Mouse (Mus musculus): ENCODE measurements around the gene Ralb. TPM values are rescaled to one million over a fixed set of nuclear protein-coding genes. Genes with fewer than 3 reads are reported as not detected.
A peak's percentile ranks its signal among the peaks of the same experiment; 100 is the strongest.

Gene Ralb
- polyA plus RNA-seq, 1 experiment from 2014 or later = 151 TPM

- no peak for ATAC-seq
- Histone ChIP-seq H3K4me3 (ENCODE audit: low read depth, low read length) (no peak overlapping the region), H3K9ac (replicated peaks; ENCODE audit: low read depth) (no peak overlapping the region), H3K36me3 (ENCODE audit: insufficient read depth, low read length) (no peaks in the 10 kb centered on the region), H3K27me3 (replicated peaks; ENCODE audit: insufficient read depth, low read length) (no peaks in the 10 kb centered on the region), H3K27ac (ENCODE audit: low read length) (no peak overlapping the region), H3K9me3 (ENCODE audit: low read length) (no peaks in the 10 kb centered on the region), H3K4me1 (ENCODE audit: insufficient read depth, low read depth, low read length) (peaks cover 14% of the 10 kb centered on the region; the same call in 1 of the 2 replicates), H3K4me2 (replicated peaks; ENCODE audit: low read depth, low read length) (no peak overlapping the region)
- 77% methylated on average over 7 of the region's 7 CpGs for WGBS
- DNase-seq (ENCODE audit: low spot score) = no peak
- TF ChIP-seq EP300 (IDR thresholded peaks at IDR 0.05) (peak; percentile 58; the same call in 1 of the 2 replicates), CTCF (IDR thresholded peaks at IDR 0.05) (no peak)
Observed at GRCm38 (mm10) chr1:119509474-119509873, 4.9 kb upstream of the Ralb start.

GRCm38 (mm10) chr1:119508548-119508947 is 4.0 kb upstream of the Ralb start:
- Histone ChIP-seq H3K27me3 (replicated peaks; ENCODE audit: insufficient read depth, low read length) (no peaks in the 10 kb centered on the region), H3K4me3 (ENCODE audit: low read depth, low read length) (no peak overlapping the region), H3K36me3 (ENCODE audit: insufficient read depth, low read length) (no peaks in the 10 kb centered on the region), H3K27ac (ENCODE audit: low read length) (peak overlapping the region; percentile 7; the same call in 1 of the 2 replicates), H3K9me3 (ENCODE audit: low read length) (no peaks in the 10 kb centered on the region), H3K4me1 (ENCODE audit: insufficient read depth, low read depth, low read length) (peaks cover 14% of the 10 kb centered on the region; the same call in 1 of the 2 replicates), H3K4me2 (replicated peaks; ENCODE audit: low read depth, low read length) (no peak overlapping the region), H3K9ac (replicated peaks; ENCODE audit: low read depth) (no peak overlapping the region)
- TF ChIP-seq EP300 (IDR thresholded peaks at IDR 0.05) = peak; percentile 52; the same call in 1 of the 2 replicates
- TF ChIP-seq CTCF (IDR thresholded peaks at IDR 0.05) = no peak
- ATAC-seq (no peak), DNase-seq (ENCODE audit: low spot score) (peak; percentile 57)
- 17% methylated on average over 4 of the region's 4 CpGs for WGBS

- Histone ChIP-seq H3K4me1 (ENCODE audit: insufficient read depth, low read depth, low read length) (peaks cover 20% of the 10 kb centered on the region), H3K9me3 (ENCODE audit: low read length) (no peaks in the 10 kb centered on the region), H3K27me3 (replicated peaks; ENCODE audit: insufficient read depth, low read length) (no peaks in the 10 kb centered on the region), H3K9ac (replicated peaks; ENCODE audit: low read depth) (no peak overlapping the region), H3K27ac (ENCODE audit: low read length) (no peak overlapping the region), H3K36me3 (ENCODE audit: insufficient read depth, low read length) (no peaks in the 10 kb centered on the region), H3K4me2 (replicated peaks; ENCODE audit: low read depth, low read length) (no peak overlapping the region), H3K4me3 (ENCODE audit: low read depth, low read length) (no peak overlapping the region)
- 63% methylated on average over 3 of the region's 3 CpGs for WGBS
- DNase-seq (ENCODE audit: low spot score) (no peak), ATAC-seq (no peak)
- TF ChIP-seq EP300 (IDR thresholded peaks at IDR 0.05) (0 out of 2 replicates have a peak, but pooled peaks have one; percentile 25), CTCF (IDR thresholded peaks at IDR 0.05) (no peak)
Observed at GRCm38 (mm10) chr1:119505951-119506350, 1.4 kb upstream of the Ralb start.

GRCm38 (mm10) chr1:119503808-119504207 is 786 bp downstream of the Ralb start:
- Histone ChIP-seq H3K27me3 (replicated peaks; ENCODE audit: insufficient read depth, low read length) (no peaks in the 10 kb centered on the region), H3K4me2 (replicated peaks; ENCODE audit: low read depth, low read length) (peak overlapping the region; percentile 70), H3K27ac (ENCODE audit: low read length) (peak overlapping the region; percentile 95), H3K36me3 (ENCODE audit: insufficient read depth, low read length) (no peaks in the 10 kb centered on the region), H3K4me1 (ENCODE audit: insufficient read depth, low read depth, low read length) (peaks cover 21% of the 10 kb centered on the region), H3K4me3 (ENCODE audit: low read depth, low read length) (peak overlapping the region; percentile 91), H3K9ac (replicated peaks; ENCODE audit: low read depth) (peak overlapping the region; percentile 75), H3K9me3 (ENCODE audit: low read length) (no peaks in the 10 kb centered on the region)
- ATAC-seq = no peak
- TF ChIP-seq CTCF (IDR thresholded peaks at IDR 0.05) (peak; percentile 24; the same call in 1 of the 2 replicates), EP300 (IDR thresholded peaks at IDR 0.05) (no peak)
- 8% methylated on average over 5 of the region's 5 CpGs for WGBS
- DNase-seq (ENCODE audit: low spot score) = no peak

GRCm38 (mm10) chr1:119503181-119503580 is 1.4 kb downstream of the Ralb start:
- H3K27ac ChIP-seq (ENCODE audit: low read length) = peak overlapping the region; percentile 95
- peak overlapping the region; percentile 91 for H3K4me3 ChIP-seq (ENCODE audit: low read depth, low read length)
- no peaks in the 10 kb centered on the region for H3K36me3 ChIP-seq (ENCODE audit: insufficient read depth, low read length)
- H3K9ac ChIP-seq (replicated peaks; ENCODE audit: low read depth) = peak overlapping the region; percentile 75; the same call in 1 of the 2 replicates
- H3K4me1 ChIP-seq (ENCODE audit: insufficient read depth, low read depth, low read length) = peaks cover 23% of the 10 kb centered on the region
- no peaks in the 10 kb centered on the region for H3K27me3 ChIP-seq (replicated peaks; ENCODE audit: insufficient read depth, low read length)
- no peaks in the 10 kb centered on the region for H3K9me3 ChIP-seq (ENCODE audit: low read length)
- DNase-seq (ENCODE audit: low spot score) (no peak), ATAC-seq (no peak)
- 41% methylated on average over 3 of the region's 3 CpGs for WGBS
- TF ChIP-seq CTCF (IDR thresholded peaks at IDR 0.05) (no peak), EP300 (IDR thresholded peaks at IDR 0.05) (no peak)
- peak overlapping the region; percentile 70 for H3K4me2 ChIP-seq (replicated peaks; ENCODE audit: low read depth, low read length)

GRCm38 (mm10) chr1:119502729-119503128 is 1.9 kb downstream of the Ralb start:
- DNase-seq (ENCODE audit: low spot score) (no peak), ATAC-seq (no peak)
- peaks cover 23% of the 10 kb centered on the region for H3K4me1 ChIP-seq (ENCODE audit: insufficient read depth, low read depth, low read length)
- H3K27ac ChIP-seq (ENCODE audit: low read length) = peak overlapping the region; percentile 95; the same call in 1 of the 2 replicates
- H3K9ac ChIP-seq (replicated peaks; ENCODE audit: low read depth) = 0 out of 2 replicates have a peak overlapping the region, but pooled peaks have one; percentile 75
- peak overlapping the region; percentile 70 for H3K4me2 ChIP-seq (replicated peaks; ENCODE audit: low read depth, low read length)
- TF ChIP-seq EP300 (IDR thresholded peaks at IDR 0.05) (no peak), CTCF (IDR thresholded peaks at IDR 0.05) (no peak)
- H3K27me3 ChIP-seq (replicated peaks; ENCODE audit: insufficient read depth, low read length) = no peaks in the 10 kb centered on the region
- H3K36me3 ChIP-seq (ENCODE audit: insufficient read depth, low read length) = no peaks in the 10 kb centered on the region
- H3K4me3 ChIP-seq (ENCODE audit: low read depth, low read length) = peak overlapping the region; percentile 91
- H3K9me3 ChIP-seq (ENCODE audit: low read length) = no peaks in the 10 kb centered on the region
- WGBS = 88% methylated on average over 11 of the region's 11 CpGs
